Mouse (Mus musculus) embryonic facial prominence, embryonic 10.5 days (tissue): ENCODE data around the gene Syndig1. TPM values are rescaled to one million over a fixed set of nuclear protein-coding genes. Genes with fewer than 3 reads are reported as not detected.

Source experiments
- DNase-seq: peaks from one replicate; pipeline ENCODE4 v3.0.0-alpha.2; 2017; ENCODE audit warnings: low spot score
- H3K27ac ChIP-seq: fragments of 300-500 bp; sonication (generic); replicated peaks from 2 replicates; pipeline ENCODE4 v1.5.1; 2016; ENCODE audit warnings: mild to moderate bottlenecking
- H3K27me3 ChIP-seq: fragments of 300-500 bp; sonication (generic); replicated peaks from 2 replicates; pipeline ENCODE4 v1.6.1; 2016; ENCODE audit warnings: low read depth, mild to moderate bottlenecking; ENCODE audit not compliant: poor library complexity, severe bottlenecking
- H3K36me3 ChIP-seq: fragments of 300-500 bp; sonication (generic); replicated peaks from 2 replicates; pipeline ENCODE4 v1.6.1; 2016; ENCODE audit warnings: mild to moderate bottlenecking, moderate library complexity
- H3K4me1 ChIP-seq: fragments of 300-500 bp; sonication (generic); 2 replicates; pipeline ENCODE4 v1.6.1; 2016
- H3K4me3 ChIP-seq: fragments of 300-500 bp; sonication (generic); 2 replicates; pipeline ENCODE4 v1.5.1; 2016; ENCODE audit warnings: mild to moderate bottlenecking, moderate library complexity
- H3K9me3 ChIP-seq: fragments of 300-500 bp; sonication (generic); 2 replicates; pipeline ENCODE4 v1.6.1; 2016; ENCODE audit warnings: mild to moderate bottlenecking
- WGBS: fragments of 180-500 bp; shearing (Covaris S2); methylation state at CpG from one replicate; pipeline ENCODE4 v1.1.7; 2016; 5-methylcytosine and 5-hydroxymethylcytosine counted together
- polyA plus RNA-seq: library from polyadenylated mRNA; unstranded; fragments of >200 nt; fragmentation: Nextera tagmentation; extraction: Ambion mirVana; gene quantifications from 2 replicates; pipeline ENCODE4 v1.2.1, GENCODE M21; 2016

The Syndig1 gene
- polyA plus RNA-seq, 1 experiment from 2014 or later, result 2.4 TPM

DNA sequence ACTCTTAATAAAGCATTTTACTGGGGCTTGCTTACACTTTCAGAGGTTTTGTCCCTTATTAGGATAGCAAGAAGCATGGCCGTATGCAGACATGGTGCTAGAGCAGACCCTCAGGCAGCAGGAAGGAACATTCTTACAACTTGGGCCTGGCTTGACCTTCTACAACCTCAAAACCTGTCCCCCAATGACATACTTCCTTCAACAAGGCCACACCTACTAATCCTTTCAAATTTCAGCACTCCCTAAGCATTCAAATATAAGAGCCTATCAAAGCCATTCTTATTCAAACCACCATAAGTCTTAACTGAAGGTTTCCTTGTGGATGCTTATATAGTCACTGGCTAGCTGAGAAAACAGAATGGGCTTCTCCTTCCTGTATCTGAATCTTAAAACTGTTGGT lies 6.1 kb downstream of the Syndig1 start:
- 84% methylated on average over 1 of the region's 1 CpGs for WGBS
- DNase-seq, result no peak

DNA sequence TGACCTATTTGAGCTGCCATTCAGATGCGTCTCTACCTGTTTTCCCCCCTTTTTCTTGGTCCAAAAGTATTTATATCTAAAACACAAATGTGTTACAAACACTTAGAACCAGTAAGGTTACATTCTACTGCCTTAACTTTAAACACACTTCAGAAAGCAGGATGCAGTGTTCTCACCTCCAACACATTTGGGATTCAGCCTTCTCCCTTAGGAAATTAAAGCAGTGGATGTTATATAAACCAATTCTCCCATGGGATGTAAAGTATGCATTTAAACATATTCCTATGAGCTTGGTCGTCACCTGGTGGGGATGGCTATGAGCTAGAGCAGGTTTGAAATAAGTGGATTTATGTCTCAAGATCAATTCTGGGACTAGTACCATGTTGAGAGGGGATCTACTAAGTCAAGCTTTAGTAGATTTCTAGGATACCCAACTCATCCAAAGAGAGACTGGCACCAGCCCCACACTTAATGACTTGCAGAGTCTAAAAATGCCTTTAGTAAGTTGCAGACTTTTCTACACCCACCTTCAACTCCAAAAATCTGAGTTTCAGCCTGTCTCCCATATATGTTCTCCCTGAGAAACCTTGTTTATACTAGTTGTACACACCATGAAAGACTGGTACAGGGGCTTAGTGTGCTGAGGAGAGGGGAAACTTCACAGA lies 7.6 kb downstream of the Syndig1 start:
- H3K27me3 ChIP-seq, result peaks cover 27% of the 10 kb centered on the region
- WGBS, result 79% methylated on average over 2 of the region's 2 CpGs
- H3K4me1 ChIP-seq, result peaks cover 7% of the 10 kb centered on the region; the same call in 1 of the 2 replicates
- H3K27ac ChIP-seq, result no peak overlapping the region
- DNase-seq, result no peak
- no peaks in the 10 kb centered on the region for H3K9me3 ChIP-seq
- no peak overlapping the region for H3K4me3 ChIP-seq
- no peaks in the 10 kb centered on the region for H3K36me3 ChIP-seq

More for the DNA sequence above, 6.1 kb downstream of the Syndig1 start:
- no peak overlapping the region for H3K27ac ChIP-seq
- H3K27me3 ChIP-seq, result peaks cover 42% of the 10 kb centered on the region
- no peaks in the 10 kb centered on the region for H3K9me3 ChIP-seq
- no peak overlapping the region for H3K4me3 ChIP-seq
- H3K4me1 ChIP-seq, result peaks cover 22% of the 10 kb centered on the region
- no peaks in the 10 kb centered on the region for H3K36me3 ChIP-seq

DNA sequence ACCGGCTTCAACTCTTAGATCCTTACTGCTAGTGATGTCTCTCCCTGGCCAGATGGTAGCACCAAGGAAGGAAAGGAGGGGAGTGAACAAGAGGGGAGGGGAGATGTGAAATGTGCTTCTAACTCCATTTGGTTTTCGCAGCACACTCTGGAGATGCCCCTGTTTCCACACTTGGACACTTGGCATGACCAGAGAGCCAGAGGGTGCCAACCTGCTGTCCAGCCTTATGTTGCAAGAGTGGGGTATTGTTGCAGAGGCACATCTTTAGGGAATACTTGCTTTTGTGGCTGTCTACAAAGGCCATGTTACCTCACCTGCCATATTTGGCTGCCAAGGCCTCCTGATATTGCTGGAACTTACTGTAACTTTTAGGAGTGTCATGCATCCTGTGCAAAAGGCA lies 10.7 kb downstream of the Syndig1 start:
- WGBS, result 89% methylated on average over 2 of the region's 2 CpGs
- H3K27ac ChIP-seq, result no peak overlapping the region
- H3K9me3 ChIP-seq, result no peaks in the 10 kb centered on the region
- no peaks in the 10 kb centered on the region for H3K27me3 ChIP-seq
- H3K4me1 ChIP-seq, result no peaks in the 10 kb centered on the region
- no peaks in the 10 kb centered on the region for H3K36me3 ChIP-seq
- H3K4me3 ChIP-seq, result no peak overlapping the region
- DNase-seq, result no peak

DNA sequence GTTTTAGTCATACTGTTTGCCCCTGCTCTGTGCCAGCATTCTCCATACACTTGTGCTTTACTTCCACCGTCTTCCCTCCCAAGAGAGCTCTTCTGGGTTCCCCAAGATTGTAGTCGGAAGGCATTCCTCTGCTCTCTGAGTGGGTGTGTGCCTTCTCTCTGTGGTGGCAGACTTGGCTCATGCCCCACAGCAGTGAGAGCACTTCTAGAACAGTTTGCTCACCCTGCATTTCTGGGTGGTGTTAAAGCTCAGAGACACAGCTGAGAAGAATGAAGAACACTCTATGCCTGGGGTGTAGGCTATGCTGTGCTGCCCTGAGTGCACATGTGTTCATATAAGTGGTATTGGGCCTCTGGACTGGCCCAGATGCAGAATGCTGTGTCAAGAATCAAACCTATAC lies 15.6 kb downstream of the Syndig1 start:
- no peak overlapping the region for H3K4me3 ChIP-seq
- DNase-seq, result no peak
- H3K36me3 ChIP-seq, result no peaks in the 10 kb centered on the region
- H3K9me3 ChIP-seq, result no peaks in the 10 kb centered on the region
- no peaks in the 10 kb centered on the region for H3K27me3 ChIP-seq
- 85% methylated on average over 2 of the region's 2 CpGs for WGBS
- H3K4me1 ChIP-seq, result no peaks in the 10 kb centered on the region
- no peak overlapping the region for H3K27ac ChIP-seq

DNA sequence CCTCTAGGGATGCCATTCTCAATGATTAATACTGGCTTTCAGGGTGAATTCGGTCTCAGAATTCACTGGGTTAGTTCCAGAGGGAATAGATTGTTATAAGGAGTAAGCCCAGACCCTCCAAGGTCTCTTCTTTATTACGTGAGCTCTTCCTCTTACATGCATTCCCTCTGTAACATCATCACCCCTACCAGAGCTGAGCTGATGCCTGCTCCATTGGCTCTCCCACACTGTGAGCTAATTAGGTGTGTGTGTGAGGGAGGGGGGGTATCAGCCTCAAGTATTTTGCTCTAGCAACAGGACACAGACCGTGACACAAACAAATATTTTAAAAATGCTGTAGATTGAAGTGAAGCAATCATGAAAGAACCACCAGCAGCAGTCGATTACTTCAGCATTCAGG lies 19.8 kb downstream of the Syndig1 start:
- H3K36me3 ChIP-seq, result no peaks in the 10 kb centered on the region
- no peak overlapping the region for H3K27ac ChIP-seq
- 77% methylated on average over 4 of the region's 4 CpGs for WGBS
- no peak overlapping the region for H3K4me3 ChIP-seq
- no peak for DNase-seq
- H3K9me3 ChIP-seq, result no peaks in the 10 kb centered on the region
- no peaks in the 10 kb centered on the region for H3K27me3 ChIP-seq
- H3K4me1 ChIP-seq, result no peaks in the 10 kb centered on the region

DNA sequence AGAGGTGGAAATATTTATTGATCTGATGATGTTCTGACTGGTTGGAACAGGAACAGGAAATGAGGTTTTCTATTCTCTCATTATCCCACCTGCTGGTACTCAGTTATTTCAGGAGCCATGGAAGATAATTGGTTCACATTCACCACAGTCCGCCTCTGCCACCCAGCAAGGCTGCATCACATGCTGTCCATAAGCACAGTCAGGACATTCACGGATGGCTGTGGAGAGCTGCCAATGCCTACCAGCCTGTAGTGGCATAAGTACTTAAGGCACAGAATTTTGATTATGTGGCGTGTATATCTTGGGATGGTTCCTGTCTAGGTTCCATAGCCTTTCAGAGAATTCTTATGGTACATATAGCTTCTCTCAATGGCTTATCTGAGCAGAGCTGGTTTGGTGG lies 32.0 kb downstream of the Syndig1 start:
- Histone ChIP-seq H3K27ac (no peak overlapping the region), H3K27me3 (no peaks in the 10 kb centered on the region), H3K36me3 (no peaks in the 10 kb centered on the region), H3K9me3 (no peaks in the 10 kb centered on the region), H3K4me3 (no peak overlapping the region), H3K4me1 (no peaks in the 10 kb centered on the region)
- no peak for DNase-seq
- WGBS, result 86% methylated on average over 3 of the region's 3 CpGs

DNA sequence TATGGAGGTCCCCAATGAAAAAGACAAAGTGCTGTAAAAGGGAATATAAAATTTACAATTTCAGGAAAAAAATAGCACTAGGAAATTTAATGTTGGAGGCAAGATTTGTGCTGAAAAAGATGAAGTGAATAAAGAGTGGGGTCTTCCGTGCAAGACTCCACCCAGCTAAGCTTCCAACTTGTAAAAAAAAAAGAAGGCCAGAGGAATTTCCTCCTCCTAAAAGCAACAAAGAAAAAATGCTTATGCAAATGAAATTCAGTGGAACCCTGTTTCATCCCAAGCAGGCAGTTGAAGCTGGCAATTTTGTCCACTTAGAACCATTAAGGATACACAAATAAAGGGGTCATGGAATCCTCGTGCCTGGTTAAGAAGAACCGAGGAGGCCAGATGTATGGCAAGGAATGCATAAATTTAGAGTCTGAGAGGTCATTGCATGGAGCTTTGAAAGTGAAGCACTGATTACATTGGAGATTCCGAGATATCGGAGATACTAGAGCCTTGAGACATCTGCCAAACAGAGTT lies 37.0 kb downstream of the Syndig1 start:
- 67% methylated on average over 5 of the region's 5 CpGs for WGBS

DNA sequence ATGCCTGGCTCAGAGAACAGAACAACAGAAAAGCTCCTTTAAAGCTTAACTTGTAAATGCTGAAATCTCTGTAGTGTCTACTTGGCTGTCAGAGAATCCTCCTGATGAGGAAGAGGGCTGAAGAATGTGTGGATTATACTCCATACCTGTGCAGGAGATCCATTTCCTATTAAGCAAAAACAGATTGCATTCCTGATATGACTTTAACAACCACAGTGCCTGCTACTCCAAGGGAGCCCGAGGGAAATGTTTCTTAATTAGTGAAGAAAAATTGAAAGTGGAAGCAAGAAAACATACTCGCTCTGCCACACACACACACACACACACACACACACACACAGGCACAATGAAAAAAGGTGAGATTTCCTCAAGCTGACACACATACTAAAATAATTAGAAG lies 41.5 kb downstream of the Syndig1 start:
- no peak for DNase-seq
- no peaks in the 10 kb centered on the region for H3K9me3 ChIP-seq
- no peaks in the 10 kb centered on the region for H3K27me3 ChIP-seq
- no peaks in the 10 kb centered on the region for H3K36me3 ChIP-seq
- H3K27ac ChIP-seq, result no peak overlapping the region
- WGBS, result 67% methylated on average over 2 of the region's 2 CpGs
- no peak overlapping the region for H3K4me3 ChIP-seq
- no peaks in the 10 kb centered on the region for H3K4me1 ChIP-seq

More for the DNA sequence above, 37.0 kb downstream of the Syndig1 start:
- Histone ChIP-seq H3K27ac (no peak overlapping the region), H3K4me1 (no peaks in the 10 kb centered on the region), H3K9me3 (no peaks in the 10 kb centered on the region), H3K4me3 (no peak overlapping the region), H3K36me3 (no peaks in the 10 kb centered on the region), H3K27me3 (no peaks in the 10 kb centered on the region)
- no peak for DNase-seq

DNA sequence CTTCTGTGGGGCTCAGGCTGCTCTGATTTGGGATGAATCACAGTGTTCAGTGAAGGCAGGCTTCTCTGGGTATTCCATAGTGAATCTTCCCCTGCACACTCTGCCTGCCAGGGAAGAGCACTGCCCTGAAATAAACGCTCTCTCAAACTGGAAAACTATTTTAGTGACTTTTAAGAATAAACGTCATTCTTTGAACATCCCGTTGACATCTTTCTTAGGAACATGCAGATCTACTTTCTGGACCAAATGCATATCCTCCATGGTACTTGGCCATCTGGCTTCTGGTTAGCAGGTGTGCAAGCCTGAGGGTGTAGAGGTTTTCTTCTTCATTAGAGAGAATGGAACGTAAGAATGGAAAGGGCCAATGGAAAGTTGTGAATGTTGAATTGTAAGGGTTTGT lies 43.5 kb downstream of the Syndig1 start:
- Histone ChIP-seq H3K36me3 (no peaks in the 10 kb centered on the region), H3K9me3 (no peaks in the 10 kb centered on the region), H3K27ac (no peak overlapping the region), H3K4me3 (no peak overlapping the region), H3K4me1 (no peaks in the 10 kb centered on the region), H3K27me3 (no peaks in the 10 kb centered on the region)
- DNase-seq, result no peak
- 91% methylated on average over 4 of the region's 4 CpGs for WGBS

DNA sequence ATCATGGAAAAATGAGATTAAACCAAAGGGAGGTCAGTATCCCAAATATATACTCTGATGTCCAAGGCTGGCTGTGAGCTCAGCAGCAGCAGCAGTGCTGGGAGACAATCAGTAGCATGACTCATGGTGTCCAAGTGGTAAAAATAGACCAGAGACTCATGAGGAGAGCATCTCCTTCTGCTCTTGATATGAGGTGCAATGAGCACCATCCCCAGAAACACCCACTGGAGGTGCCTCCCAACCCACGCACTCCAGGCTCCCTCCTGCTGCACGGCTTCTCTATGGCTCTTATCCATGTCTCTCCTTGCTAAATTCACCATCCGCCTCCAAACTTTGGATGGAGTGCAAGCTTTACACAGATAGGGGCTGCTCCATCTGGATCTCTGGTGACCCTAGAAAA lies 44.3 kb downstream of the Syndig1 start:
- no peaks in the 10 kb centered on the region for H3K4me1 ChIP-seq
- no peaks in the 10 kb centered on the region for H3K9me3 ChIP-seq
- no peak overlapping the region for H3K27ac ChIP-seq
- no peaks in the 10 kb centered on the region for H3K36me3 ChIP-seq
- no peaks in the 10 kb centered on the region for H3K27me3 ChIP-seq
- WGBS, result 92% methylated on average over 3 of the region's 3 CpGs
- H3K4me3 ChIP-seq, result no peak overlapping the region
- DNase-seq, result no peak

DNA sequence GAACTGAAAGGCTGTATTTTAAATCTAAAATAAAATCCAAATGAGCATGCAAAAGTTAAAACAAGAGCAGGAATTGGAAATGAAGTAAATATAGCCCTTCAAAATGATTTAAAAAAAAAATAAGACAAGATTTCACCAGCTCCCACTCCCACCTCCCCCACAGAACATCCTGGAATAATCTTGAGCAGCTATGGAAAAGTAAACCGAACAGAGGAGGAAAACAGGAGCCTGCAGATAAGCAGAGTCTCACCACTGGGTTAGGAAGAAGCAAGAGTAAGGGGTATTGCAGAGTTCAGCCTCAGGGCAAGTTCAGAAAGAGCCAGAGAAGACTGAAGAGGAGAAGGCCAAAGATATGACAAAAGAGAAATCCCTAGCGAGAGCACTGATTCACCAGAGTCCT lies 48.9 kb downstream of the Syndig1 start:
- no peaks in the 10 kb centered on the region for H3K27me3 ChIP-seq
- no peak for DNase-seq
- no peak overlapping the region for H3K27ac ChIP-seq
- no peaks in the 10 kb centered on the region for H3K9me3 ChIP-seq
- H3K4me3 ChIP-seq, result no peak overlapping the region
- 81% methylated on average over 2 of the region's 2 CpGs for WGBS
- H3K36me3 ChIP-seq, result no peaks in the 10 kb centered on the region
- no peaks in the 10 kb centered on the region for H3K4me1 ChIP-seq

DNA sequence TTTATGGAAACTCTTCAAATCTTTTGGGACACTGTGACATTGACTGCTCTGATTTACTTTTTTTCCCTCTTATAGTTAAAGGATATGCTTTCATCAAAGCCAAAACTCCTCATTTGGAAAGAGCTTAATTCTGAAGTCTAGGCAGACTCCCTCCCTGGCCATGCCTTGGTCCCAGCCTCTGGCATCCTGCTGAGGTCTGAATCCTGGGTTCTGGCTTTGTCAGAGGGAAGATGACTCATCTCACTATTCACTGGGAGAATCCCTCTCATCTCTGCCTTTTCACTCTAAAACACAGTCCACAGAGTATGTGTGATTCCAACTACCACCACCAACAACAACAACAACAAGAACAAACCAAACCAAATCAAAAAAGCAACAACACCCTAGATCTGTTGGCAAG lies 58.6 kb downstream of the Syndig1 start:
- no peak overlapping the region for H3K4me3 ChIP-seq
- no peak overlapping the region for H3K27ac ChIP-seq
- no peaks in the 10 kb centered on the region for H3K36me3 ChIP-seq
- no peaks in the 10 kb centered on the region for H3K9me3 ChIP-seq
- H3K4me1 ChIP-seq, result no peaks in the 10 kb centered on the region
- DNase-seq, result no peak
- H3K27me3 ChIP-seq, result no peaks in the 10 kb centered on the region

DNA sequence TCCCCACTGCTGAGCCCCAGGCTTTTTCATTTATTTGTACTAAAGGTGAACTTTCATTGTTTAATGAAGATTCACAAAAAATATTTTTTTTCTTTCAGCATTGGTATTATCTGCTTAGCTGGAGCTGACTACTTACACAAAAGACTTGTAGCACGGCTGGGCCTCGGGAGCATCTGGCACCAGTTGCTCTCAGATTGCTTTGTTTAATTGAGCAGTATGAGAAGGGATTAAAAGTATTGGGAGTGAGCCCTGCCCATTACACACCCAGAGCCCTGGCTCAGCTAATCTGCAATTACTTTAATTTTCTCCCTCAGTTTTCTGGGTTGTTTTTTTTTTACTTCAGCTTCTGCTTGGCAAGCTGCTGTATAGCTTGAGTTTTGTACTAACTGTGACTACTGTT lies 62.6 kb downstream of the Syndig1 start:
- no peaks in the 10 kb centered on the region for H3K27me3 ChIP-seq
- H3K36me3 ChIP-seq, result no peaks in the 10 kb centered on the region
- H3K4me1 ChIP-seq, result peaks cover 8% of the 10 kb centered on the region; the same call in 1 of the 2 replicates
- no peaks in the 10 kb centered on the region for H3K9me3 ChIP-seq
- H3K4me3 ChIP-seq, result no peak overlapping the region
- WGBS, result 38% methylated on average over 2 of the region's 2 CpGs
- H3K27ac ChIP-seq, result no peak overlapping the region
- DNase-seq, result no peak
